Mouse (Mus musculus) CH12.LX (cell line): ENCODE results near the gene Hypk. TPM values are rescaled to one million over a fixed set of nuclear protein-coding genes. Genes with fewer than 3 reads are reported as not detected.

Source experiments
- DNase-seq: peaks from one replicate; pipeline ENCODE4 v3.0.0-alpha.2; 2013; ENCODE audit errors: extremely low read depth
- H3K27ac ChIP-seq: 2 replicates; pipeline ENCODE4 v1.5.1; 2012; ENCODE audit warnings: low read depth, mild to moderate bottlenecking, control low read depth, moderate library complexity; ENCODE audit not compliant: insufficient read depth
- H3K27me3 ChIP-seq: replicated peaks from 2 replicates; pipeline ENCODE3; 2012; ENCODE audit warnings: inconsistent platforms
- H3K36me3 ChIP-seq, 2 experiments: replicated peaks in 1 of 2; 2 replicates each; pipeline versions ENCODE3 to v1.6.1; 2012; ENCODE audit warnings: inconsistent platforms in 1 of 2, low read length in 1 of 2, mild to moderate bottlenecking in 1 of 2, mixed read lengths in 1 of 2, moderate library complexity in 1 of 2; ENCODE audit not compliant: control insufficient read depth in 1 of 2, insufficient read depth in 1 of 2
- H3K4me1 ChIP-seq, 2 experiments: 2 replicates each; pipeline ENCODE4 v1.6.1; 2012; ENCODE audit warnings: inconsistent platforms in 1 of 2, moderate library complexity in 1 of 2; ENCODE audit not compliant: insufficient read depth in 2 of 2, control insufficient read depth in 1 of 2
- H3K4me2 ChIP-seq: 2 replicates; pipeline ENCODE4 v1.6.1; 2012; ENCODE audit warnings: low read depth, mild to moderate bottlenecking, control low read depth; ENCODE audit not compliant: poor library complexity, insufficient read depth, severe bottlenecking
- H3K4me3 ChIP-seq, 3 experiments: fragments of 150-350 bp in 1 of 3; sonication (generic) in 1 of 3; replicated peaks in 1 of 3; 2 replicates each; pipeline versions ENCODE3 to v1.5.1; 2011 to 2012; ENCODE audit warnings: low read depth in 2 of 3, low read length in 2 of 3, mild to moderate bottlenecking in 2 of 3, moderate library complexity in 2 of 3, control low read depth in 1 of 3, improper control_type of control experiment in 1 of 3, inconsistent platforms in 1 of 3, mixed read lengths in 1 of 3; ENCODE audit not compliant: poor library complexity in 1 of 3
- H3K79me2 ChIP-seq: replicated peaks from 2 replicates; pipeline ENCODE4 v1.6.1; 2012; ENCODE audit warnings: mild to moderate bottlenecking, moderate library complexity; ENCODE audit not compliant: control insufficient read depth, poor library complexity, insufficient read depth, severe bottlenecking; ENCODE audit errors: extremely low read depth
- H3K9ac ChIP-seq: 2 replicates; pipeline ENCODE4 v1.6.1; 2012; ENCODE audit warnings: low read depth, mild to moderate bottlenecking, control low read depth, moderate library complexity; ENCODE audit not compliant: insufficient read depth
- H3K9me3 ChIP-seq: replicated peaks from 2 replicates; pipeline ENCODE3; 2012; ENCODE audit warnings: low read length, inconsistent platforms, mixed read lengths
- BHLHE40 ChIP-seq: IDR thresholded peaks from 2 replicates; pipeline ENCODE4 v1.6.1; 2011; ENCODE audit warnings: mild to moderate bottlenecking, low read depth, low read length, improper control_type of control experiment
- CHD2 ChIP-seq: IDR thresholded peaks from 2 replicates; pipeline ENCODE4 v1.6.1; 2011; ENCODE audit warnings: low read length, improper control_type of control experiment
- ELF1 ChIP-seq: IDR thresholded peaks from 2 replicates; pipeline ENCODE4 v1.6.1; 2014; ENCODE audit warnings: low read depth, mild to moderate bottlenecking, inconsistent platforms, low read length, improper control_type of control experiment
- ETS1 ChIP-seq: conservative IDR thresholded peaks from 2 replicates; pipeline ENCODE4 v1.6.1; 2012; ENCODE audit warnings: low read depth, mild to moderate bottlenecking, inconsistent platforms, low read length, improper control_type of control experiment, moderate library complexity
- GABPA ChIP-seq: IDR thresholded peaks from 2 replicates; pipeline ENCODE4 v1.6.1; 2012; ENCODE audit warnings: low read depth, low read length, improper control_type of control experiment, inconsistent platforms; ENCODE audit not compliant: insufficient replicate concordance
- IRF4 ChIP-seq: IDR thresholded peaks from 2 replicates; pipeline ENCODE4 v1.6.1; 2014; ENCODE audit warnings: low read depth, mild to moderate bottlenecking, inconsistent platforms, low read length, improper control_type of control experiment
- JUN ChIP-seq: IDR thresholded peaks from 2 replicates; pipeline ENCODE4 v1.6.1; 2011; ENCODE audit warnings: low read depth, mild to moderate bottlenecking, low read length, improper control_type of control experiment, moderate library complexity; ENCODE audit not compliant: insufficient read depth
- MAFK ChIP-seq: IDR thresholded peaks from 2 replicates; pipeline ENCODE4 v1.6.1; 2011; ENCODE audit warnings: low read length, improper control_type of control experiment; ENCODE audit not compliant: insufficient replicate concordance
- MAX ChIP-seq: IDR thresholded peaks from 2 replicates; pipeline ENCODE4 v1.6.1; 2011; ENCODE audit warnings: low read length, improper control_type of control experiment
- MAZ ChIP-seq: IDR thresholded peaks from 2 replicates; pipeline ENCODE4 v1.6.1; 2012; ENCODE audit warnings: low read depth, mild to moderate bottlenecking, inconsistent platforms, low read length, improper control_type of control experiment, moderate library complexity
- MEF2A ChIP-seq: IDR thresholded peaks from 2 replicates; pipeline ENCODE4 v1.6.1; 2014; ENCODE audit warnings: low read depth, mild to moderate bottlenecking, inconsistent platforms, low read length, improper control_type of control experiment, borderline replicate concordance
- MXI1 ChIP-seq: IDR thresholded peaks from 2 replicates; pipeline ENCODE4 v1.6.1; 2011; ENCODE audit warnings: mild to moderate bottlenecking, low read depth, low read length, improper control_type of control experiment
- NELFE ChIP-seq: IDR thresholded peaks from 2 replicates; pipeline ENCODE4 v1.6.1; 2011; ENCODE audit warnings: low read depth, low read length, improper control_type of control experiment
- NRF1 ChIP-seq: IDR thresholded peaks from 2 replicates; pipeline ENCODE4 v1.6.1; 2014; ENCODE audit warnings: low read depth, mild to moderate bottlenecking, inconsistent platforms, low read length, improper control_type of control experiment, moderate library complexity
- PAX5 ChIP-seq: IDR thresholded peaks from 2 replicates; pipeline ENCODE4 v1.6.1; 2012; ENCODE audit warnings: low read length, inconsistent platforms, mixed read lengths
- POLR2A ChIP-seq: IDR thresholded peaks from 2 replicates; pipeline ENCODE4 v1.6.1; 2011; ENCODE audit warnings: low read depth, mild to moderate bottlenecking, improper control_type of control experiment, low read length
- POLR2AphosphoS2 ChIP-seq: IDR thresholded peaks from 2 replicates; pipeline ENCODE4 v1.6.1; 2011; ENCODE audit warnings: low read depth, low read length, improper control_type of control experiment
- RAD21 ChIP-seq: IDR thresholded peaks from 2 replicates; pipeline ENCODE4 v1.6.1; 2011; ENCODE audit warnings: low read depth, mild to moderate bottlenecking, low read length, improper control_type of control experiment, moderate library complexity
- RCOR1 ChIP-seq: conservative IDR thresholded peaks from 2 replicates; pipeline ENCODE4 v1.6.1; 2012; ENCODE audit warnings: low read depth, mild to moderate bottlenecking, inconsistent platforms, low read length, improper control_type of control experiment
- SIN3A ChIP-seq: IDR thresholded peaks from 2 replicates; pipeline ENCODE4 v1.6.1; 2012; ENCODE audit warnings: low read length, improper control_type of control experiment, inconsistent platforms
- TBP ChIP-seq: conservative IDR thresholded peaks from 2 replicates; pipeline ENCODE4 v1.6.1; 2011; ENCODE audit warnings: low read depth, low read length, improper control_type of control experiment
- TCF12 ChIP-seq: IDR thresholded peaks from 2 replicates; pipeline ENCODE4 v1.6.1; 2014; ENCODE audit warnings: low read depth, mild to moderate bottlenecking, inconsistent platforms, low read length, improper control_type of control experiment
- USF1 ChIP-seq: IDR thresholded peaks from 2 replicates; pipeline ENCODE4 v1.6.1; 2014; ENCODE audit warnings: low read depth, mild to moderate bottlenecking, inconsistent platforms, low read length, improper control_type of control experiment
- USF2 ChIP-seq: conservative IDR thresholded peaks from 2 replicates; pipeline ENCODE4 v1.6.1; 2011; ENCODE audit warnings: low read depth, low read length, improper control_type of control experiment
- ZKSCAN1 ChIP-seq: IDR thresholded peaks from 2 replicates; pipeline ENCODE4 v1.6.1; 2012; ENCODE audit warnings: low read depth, inconsistent platforms, low read length, improper control_type of control experiment, borderline replicate concordance
- ZMIZ1 ChIP-seq: IDR thresholded peaks from 2 replicates; pipeline ENCODE4 v1.6.1; 2012; ENCODE audit warnings: low read depth, mild to moderate bottlenecking, inconsistent platforms, low read length, improper control_type of control experiment
- dilution Hi-C: fragments of 300-500 bp; cut with MboI; formaldehyde crosslinking; loops from 2 replicates; pipeline ENCODE4 v1.14.3; 2020; ENCODE audit warnings: low sequenced_read_pairs; ENCODE audit not compliant: extremely low pct_unique_long_range_greater_than_20kb, extremely low pct_ligation_motif_present
- in situ Hi-C: fragments of 300-500 bp; cut with MboI; formaldehyde crosslinking; loops from 3 replicates; pipeline ENCODE4 v1.14.3; 2019; ENCODE audit warnings: low sequenced_read_pairs, low pct_ligation_motif_present, low pct_unique_long_range_greater_than_20kb, mixed read lengths
- polyA plus RNA-seq: library from polyadenylated mRNA; unstranded; fragments of >175 nt; gene quantifications from 2 replicates; pipeline ENCODE4 v1.2.1, GENCODE M21; 2012; ENCODE audit warnings: low read depth; ENCODE audit not compliant: insufficient read length
- total RNA-seq, 2 experiments: library from RNA; depleted of rRNA; stranded (reverse); fragments of 300-350 nt in 1 of 2; fragments of >200 nt in 1 of 2; gene quantifications; 2 replicates each; pipeline ENCODE4 v1.2.3; 2012 to 2014

Hypk gene
- total and polyA plus RNA-seq, 3 experiments: 11.7 to 119 (median 15.4) TPM

- dilution Hi-C loops: no loop called here
- peaks cover 5 to 28% of the 10 kb centered on the region in 2 experiments for H3K4me1 ChIP-seq
- DNase-seq: peak; percentile 97
Measured at GRCm38 (mm10) chr2:121448739-121449535, 4.2 kb upstream of the Hypk start, which contains the start of gene Serf2. Serf2 (plus strand) TSS chr2:121449195.

GRCm38 (mm10) chr2:121449545-121450011 is 3.5 kb upstream of the Hypk start:
- dilution Hi-C loops: no loop called here
- Histone ChIP-seq H3K4me3 (peak overlapping the region; percentile 69 to 91 (median 88)), H3K9ac (peak overlapping the region; percentile 78), H3K79me2 (peaks cover 7% of the 10 kb centered on the region), H3K27me3 (peaks cover 30% of the 10 kb centered on the region), H3K36me3 (peaks cover 7 to 34% of the 10 kb centered on the region in 2 experiments), H3K9me3 (no peaks in the 10 kb centered on the region), H3K4me1 (peaks cover 5 to 28% of the 10 kb centered on the region in 2 experiments), H3K27ac (peak overlapping the region; percentile 11; the same call in 1 of the 2 replicates), H3K4me2 (peak overlapping the region; percentile 87)
- in situ Hi-C loops: no loop called here
- DNase-seq: no peak
- no peak for TF ChIP-seq MAFK
- TF ChIP-seq ELF1: 0 out of 2 replicates have a peak, but pooled peaks have one; percentile 35

More at GRCm38 (mm10) chr2:121448739-121449535, 4.2 kb upstream of the Hypk start, which contains the start of gene Serf2:
- in situ Hi-C loops: no loop called here
- peak; percentile 86 for TF ChIP-seq NELFE
- TF ChIP-seq CHD2: peak; percentile 69; the same call in 1 of the 2 replicates
- TF ChIP-seq MEF2A: peak; percentile 57; the same call in 1 of the 2 replicates
- TF ChIP-seq SIN3A: peak; percentile 20; the same call in 1 of the 2 replicates
- TF ChIP-seq PAX5: no peak
- TF ChIP-seq RAD21: no peak
- TF ChIP-seq POLR2AphosphoS2: peak; percentile 62; the same call in 1 of the 2 replicates
- TF ChIP-seq JUN: 0 out of 2 replicates have a peak, but pooled peaks have one; percentile 3
- no peak for TF ChIP-seq MAZ
- peak; percentile 97 for TF ChIP-seq USF1
- peak; percentile 95 for TF ChIP-seq MAX
- TF ChIP-seq ZMIZ1: no peak; the same call in 1 of the 2 replicates
- TF ChIP-seq RCOR1: no peak
- TF ChIP-seq ETS1: peak; percentile 79
- TF ChIP-seq TBP: 0 out of 2 replicates have a peak, but pooled peaks have one; percentile 21
- TF ChIP-seq NRF1: peak; percentile 29; the same call in 1 of the 2 replicates
- peak; percentile 51 for TF ChIP-seq ELF1
- TF ChIP-seq GABPA: no peak
- no peak for TF ChIP-seq ZKSCAN1
- peak; percentile 91 for TF ChIP-seq MXI1
- peak; percentile 40; the same call in 1 of the 2 replicates for TF ChIP-seq IRF4
- TF ChIP-seq MAFK: no peak
- TF ChIP-seq BHLHE40: peak; percentile 99
- peak; percentile 23; the same call in 1 of the 2 replicates for TF ChIP-seq TCF12
- TF ChIP-seq USF2: peak; percentile 92
- peak; percentile 94 for TF ChIP-seq POLR2A
- no peaks in the 10 kb centered on the region for H3K9me3 ChIP-seq
- H3K27ac ChIP-seq: peak within 1 kb of the TSS; percentile 11; the same call in 1 of the 2 replicates
- H3K4me2 ChIP-seq: peak within 1 kb of the TSS; percentile 99
- H3K79me2 ChIP-seq: peaks cover 7% of the 10 kb centered on the region
- peaks cover 36% of the 10 kb centered on the region for H3K27me3 ChIP-seq
- peaks cover 6 to 31% of the 10 kb centered on the region in 2 experiments for H3K36me3 ChIP-seq
- H3K4me3 ChIP-seq: peak within 1 kb of the TSS; percentile 73 to 91 (median 88)
- H3K9ac ChIP-seq: peak within 1 kb of the TSS; percentile 79
